Mouse (Mus musculus) retina, postnatal 7 days (tissue): ENCODE results near the gene Mvb12b.
"Not testable (repeated sequence)": the region's sequence is repeated elsewhere in the genome, so short reads cannot be mapped to it uniquely, and the experiment has no call there.

Source experiments
- DNase-seq: peaks from one replicate; pipeline ENCODE4 v3.0.0-alpha.2; 2012; ENCODE audit warnings: low read depth, low spot score

Mvb12b gene

GRCm38 (mm10) chr2:33887328-33888099 is at the start of gene Mvb12b:
Mvb12b (minus strand) TSS chr2:33887946.
- peak; percentile 32 for DNase-seq

GRCm38 (mm10) chr2:33935756-33936155 is 48.0 kb upstream of the Mvb12b start:
- no peak for DNase-seq

- no peak for DNase-seq
These were observed 46.1 kb upstream of the Mvb12b start for GRCm38 (mm10) chr2:33933606-33934510.

DNA sequence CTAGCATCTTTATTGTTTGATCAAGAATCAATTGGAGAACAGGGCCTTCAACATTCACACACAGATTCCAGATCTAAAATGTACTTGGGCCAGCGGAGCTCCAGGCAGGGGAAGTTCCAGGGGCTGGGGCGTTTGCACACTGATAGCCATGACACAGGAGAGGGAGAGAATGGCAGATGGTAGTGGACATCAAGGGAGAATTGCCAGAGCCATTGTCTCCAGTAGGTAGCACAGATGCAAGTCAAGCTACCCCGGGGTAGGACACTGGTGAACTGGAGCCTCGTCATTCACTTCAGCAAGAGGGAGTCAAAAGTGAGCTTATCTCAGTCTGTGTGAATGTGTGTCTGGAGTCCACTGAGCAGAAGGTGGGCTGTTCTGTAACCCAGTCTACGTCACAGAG is 43.4 kb upstream of the Mvb12b start:
- DNase-seq = no peak

DNA sequence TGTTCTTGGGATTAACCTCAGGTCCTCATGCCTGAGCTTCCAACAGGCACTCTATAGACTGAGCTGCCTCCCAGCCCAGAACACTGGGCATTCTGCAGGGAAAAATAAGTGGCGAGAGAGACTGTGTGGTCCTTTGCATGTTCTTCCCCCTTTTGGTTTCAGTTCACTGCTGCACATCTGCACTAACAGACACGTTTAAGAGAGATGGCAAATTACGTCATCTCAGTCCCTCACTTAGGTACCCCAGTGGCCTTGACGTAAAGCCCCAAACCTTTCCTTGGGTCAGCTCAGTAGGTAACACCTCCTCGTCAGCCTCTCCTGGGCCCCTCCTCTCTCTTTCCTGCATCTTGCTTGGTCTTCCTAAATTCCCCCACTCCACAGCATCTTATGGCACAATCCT is 37.5 kb upstream of the Mvb12b start:
- no peak for DNase-seq

DNA sequence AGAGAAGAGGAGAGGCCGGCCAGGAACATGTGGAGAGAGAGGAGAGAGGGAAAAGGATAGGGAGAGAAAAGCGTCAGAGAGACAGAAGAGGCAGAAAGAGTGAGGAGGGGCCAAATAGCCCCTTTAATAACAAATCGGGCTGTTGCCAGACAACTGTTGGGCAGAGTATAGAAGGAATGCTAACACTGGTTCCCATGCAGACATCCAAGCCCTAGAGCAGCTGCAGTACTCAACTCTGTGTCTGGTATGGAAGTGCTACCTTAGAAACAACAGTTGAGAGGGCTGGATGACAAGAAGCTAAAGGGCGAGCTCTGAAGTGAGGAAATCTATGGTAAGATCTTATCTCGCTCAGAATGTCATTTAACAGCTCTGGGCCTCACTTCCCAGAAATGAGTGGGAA is 35.7 kb upstream of the Mvb12b start:
- no peak for DNase-seq

DNA sequence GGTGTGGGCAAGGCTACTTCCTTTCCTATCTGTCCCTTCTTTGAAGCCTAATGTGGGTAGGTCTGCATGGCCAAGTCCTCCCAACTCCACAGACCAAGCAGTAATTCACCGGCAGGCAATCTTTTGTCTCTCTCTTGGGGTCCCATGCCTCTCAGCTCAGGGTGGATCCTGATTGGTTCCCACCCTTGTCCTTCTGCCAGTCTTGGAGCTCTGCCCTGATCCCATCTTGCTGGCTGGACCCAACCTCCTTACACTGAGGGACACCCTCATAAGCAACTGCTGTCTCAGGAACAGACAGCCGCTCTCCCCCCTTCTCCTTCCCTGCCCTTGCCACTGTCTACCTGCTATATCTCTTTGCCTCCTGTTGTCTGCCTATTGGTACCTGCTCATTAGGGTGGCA is 34.7 kb upstream of the Mvb12b start:
- DNase-seq = no peak

DNA sequence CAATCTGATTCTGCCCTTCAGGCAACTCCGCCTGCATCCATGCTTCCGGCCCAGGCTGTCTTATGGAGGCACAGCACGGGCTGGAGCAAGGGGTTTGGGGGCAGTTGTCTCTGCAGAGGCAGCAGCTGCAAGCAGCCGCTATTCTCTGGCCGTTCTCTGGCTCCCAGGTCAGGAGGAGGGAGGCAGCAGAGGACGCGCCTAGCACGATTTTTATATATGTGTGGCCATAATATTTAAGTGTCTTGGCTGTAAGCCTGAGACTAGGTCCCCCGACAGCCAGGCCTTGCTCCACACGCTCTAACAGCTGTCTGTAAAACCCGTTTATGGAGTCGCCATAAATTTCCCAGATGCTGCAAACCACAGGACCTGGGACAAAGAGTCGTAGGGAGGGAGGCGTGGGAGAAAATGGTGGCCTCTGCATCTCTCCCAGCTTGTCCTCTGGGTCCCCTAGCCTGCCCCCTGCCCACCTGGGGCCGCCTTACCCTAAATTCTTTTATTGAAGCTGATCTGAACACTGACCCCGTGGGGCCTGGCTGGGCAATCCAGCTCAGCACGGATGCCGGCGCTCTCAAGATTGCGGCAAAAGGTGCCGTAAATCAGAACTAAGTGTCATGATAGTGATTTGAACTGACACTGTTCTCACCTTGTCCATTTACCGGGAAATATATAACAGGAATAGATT is 32.3 kb upstream of the Mvb12b start:
- DNase-seq = no peak

- no peak for DNase-seq
These were observed 31.1 kb upstream of the Mvb12b start for GRCm38 (mm10) chr2:33918824-33919223.

DNA sequence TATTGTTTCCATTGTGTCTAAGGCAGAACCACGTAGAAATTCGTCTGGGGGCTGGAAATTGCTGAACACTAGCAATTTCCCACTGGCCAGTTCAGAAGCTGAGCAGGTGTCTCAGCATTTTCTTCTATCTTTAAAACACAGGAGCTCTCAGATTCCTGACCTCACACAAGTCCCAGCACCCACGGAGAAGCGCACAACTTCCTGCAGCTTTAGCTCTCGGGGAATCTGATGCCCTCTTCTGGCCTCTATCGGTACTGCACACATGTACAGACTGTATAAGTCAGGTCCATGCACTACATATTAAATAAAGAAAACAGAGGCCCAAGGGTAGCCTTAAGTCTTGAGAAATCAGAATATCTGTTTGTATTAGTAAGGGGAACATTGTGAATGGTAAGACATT is 30.6 kb upstream of the Mvb12b start:
- DNase-seq = no peak

- no peak for DNase-seq
These were observed 28.9 kb upstream of the Mvb12b start for GRCm38 (mm10) chr2:33916603-33917002.

DNA sequence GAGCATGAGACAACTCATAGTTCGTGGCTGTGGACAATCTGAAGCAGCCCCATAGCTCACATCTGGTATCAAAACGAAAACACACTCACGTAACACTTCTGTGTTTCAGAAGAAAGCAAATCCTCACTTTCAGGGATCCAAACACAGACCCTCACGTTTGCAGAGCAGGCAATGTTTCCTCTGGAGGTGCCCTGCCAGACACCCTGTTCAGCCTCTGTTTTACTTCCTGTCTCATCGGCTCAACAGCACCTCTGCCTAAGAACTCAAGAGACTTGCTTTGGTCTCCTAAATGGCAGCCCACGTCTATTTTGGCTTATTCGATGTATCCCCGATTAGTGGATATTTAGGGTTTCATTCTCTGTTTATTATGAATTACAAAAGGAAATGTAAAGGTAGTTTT is 27.3 kb upstream of the Mvb12b start:
- no peak for DNase-seq

DNA sequence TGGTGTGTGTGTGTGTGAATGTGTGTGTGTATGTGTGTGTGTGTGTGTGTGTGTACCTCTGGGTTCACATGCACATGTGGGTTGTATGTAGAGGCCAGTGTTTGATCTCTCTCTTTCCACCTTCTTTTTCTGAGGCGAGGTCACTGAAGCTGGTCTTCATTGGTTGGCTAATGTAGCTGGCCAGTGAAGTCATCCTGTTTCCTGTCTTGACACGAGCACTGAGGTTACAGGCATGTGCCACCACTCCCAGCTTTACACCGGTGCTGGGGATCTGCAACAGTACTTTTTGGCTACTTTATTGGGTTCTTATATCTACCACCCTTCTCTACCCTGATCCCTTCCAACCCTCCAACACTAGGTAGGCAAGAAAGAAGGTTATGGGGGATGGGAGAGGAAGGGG is 26.6 kb upstream of the Mvb12b start:
- no peak for DNase-seq

DNA sequence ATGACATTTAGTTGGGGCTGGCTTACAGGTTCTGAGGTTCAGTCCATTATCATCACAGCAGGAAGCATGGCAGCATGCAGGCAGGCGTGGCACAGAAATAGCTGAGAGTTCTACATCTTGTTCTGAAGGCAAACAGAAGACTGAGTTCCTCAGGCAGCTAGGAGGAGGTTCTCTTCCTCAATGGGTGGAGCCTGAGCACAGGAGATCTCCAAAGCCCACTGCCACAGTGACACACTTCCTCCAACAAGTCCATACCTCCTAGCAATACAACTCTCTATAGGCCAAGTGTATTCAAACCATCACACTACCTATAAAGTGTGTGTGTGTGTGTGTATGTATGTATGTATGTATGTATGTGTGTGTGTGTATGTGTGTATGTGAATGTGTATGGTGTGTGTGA is 25.9 kb upstream of the Mvb12b start:
- DNase-seq = not testable (repeated sequence)

DNA sequence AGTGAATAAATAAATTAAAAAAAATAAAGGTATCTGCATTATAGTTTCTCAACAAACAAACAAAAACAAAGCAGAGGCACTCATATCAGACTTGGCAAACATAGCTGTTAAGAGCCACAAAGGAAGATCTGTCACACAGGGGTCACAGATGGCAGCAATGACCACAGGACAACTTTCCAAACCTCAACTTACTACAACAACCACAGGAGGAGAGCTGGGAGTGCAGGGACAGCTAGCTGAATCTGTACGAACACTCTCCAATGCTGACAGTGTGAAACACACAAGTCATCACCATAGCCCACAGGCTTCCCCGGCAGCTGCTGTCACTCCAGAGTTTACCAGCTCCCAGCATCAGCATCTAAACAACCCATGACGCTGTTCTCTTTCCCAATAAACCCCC is 25.0 kb upstream of the Mvb12b start:
- no peak for DNase-seq

DNA sequence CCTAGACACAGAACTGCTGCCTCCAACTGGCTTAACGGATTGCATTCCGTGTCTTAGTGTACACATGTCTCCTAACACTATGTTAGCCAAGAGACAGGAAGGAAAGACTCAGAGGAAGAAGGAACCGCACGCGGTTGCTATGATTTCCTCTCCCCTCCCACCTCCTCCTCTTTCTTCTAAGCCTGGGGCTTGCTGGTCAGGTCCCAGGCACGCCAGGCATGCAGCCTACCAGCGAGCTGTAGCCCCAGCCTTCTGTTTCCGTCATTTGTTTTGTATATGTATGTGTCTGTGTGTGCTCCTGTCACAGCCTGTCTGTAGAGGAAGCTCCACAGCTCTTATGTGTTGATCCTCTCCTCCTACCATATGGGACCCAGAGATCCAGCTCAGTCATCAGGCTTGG is 20.6 kb upstream of the Mvb12b start:
- no peak for DNase-seq

DNA sequence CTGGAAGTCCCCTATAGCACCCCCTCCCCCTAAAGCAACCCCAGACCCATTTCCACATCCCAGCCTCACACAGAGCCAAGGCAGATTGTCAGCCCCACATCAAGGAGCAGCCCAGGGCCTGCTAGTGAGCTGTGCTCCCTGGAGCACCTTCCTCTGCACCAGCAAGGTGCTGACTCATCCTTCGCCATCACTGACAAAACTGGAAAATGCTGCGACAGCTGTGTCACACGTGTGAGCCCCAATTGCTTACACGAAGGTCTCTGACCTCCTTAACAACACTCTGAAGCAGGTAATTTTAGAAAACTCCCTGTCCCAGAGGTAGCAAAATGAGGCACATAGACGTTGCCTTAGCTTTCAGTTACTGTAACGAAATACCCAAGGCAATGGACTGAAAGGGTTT is 19.4 kb upstream of the Mvb12b start:
- DNase-seq = no peak

DNA sequence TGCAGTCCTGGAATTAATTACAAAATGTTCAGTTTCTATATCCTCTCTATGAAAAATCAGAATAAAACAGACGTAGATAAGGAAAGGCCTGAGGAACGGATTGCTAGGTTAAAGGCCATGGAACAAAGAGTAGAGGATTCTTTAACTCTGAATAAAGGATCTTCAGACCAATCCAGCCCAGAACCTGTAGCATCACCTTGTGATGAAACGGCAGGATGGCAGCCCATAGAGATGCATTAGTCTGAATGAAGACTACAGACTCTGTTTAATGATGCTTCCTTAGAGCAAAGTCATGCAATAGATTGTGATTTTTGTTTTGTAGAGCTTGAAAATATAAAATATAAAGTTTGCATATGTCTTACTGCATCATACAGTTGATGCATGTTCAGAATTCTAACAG is 8.1 kb upstream of the Mvb12b start:
- DNase-seq = no peak

DNA sequence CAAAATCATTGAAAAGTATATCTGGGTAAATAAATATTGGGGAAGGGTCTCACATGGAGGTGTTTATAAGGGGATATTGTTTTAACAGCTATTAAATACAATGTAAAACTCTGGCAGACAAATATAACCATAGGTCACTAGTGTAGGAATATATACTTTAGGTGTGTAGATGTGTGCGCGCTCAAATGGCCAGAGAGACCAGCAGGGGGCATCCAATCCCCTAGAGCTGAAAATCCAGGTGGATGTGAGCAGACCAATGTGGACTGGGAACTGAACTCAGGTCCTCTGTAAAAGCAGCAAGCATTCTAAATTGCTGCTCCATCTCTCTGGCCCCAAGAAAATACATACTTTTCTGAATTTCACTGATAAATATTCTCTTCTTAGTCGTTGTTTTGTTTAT is 5.4 kb upstream of the Mvb12b start:
- no peak for DNase-seq

GRCm38 (mm10) chr2:33892354-33892753 is 4.6 kb upstream of the Mvb12b start:
- no peak for DNase-seq

DNA sequence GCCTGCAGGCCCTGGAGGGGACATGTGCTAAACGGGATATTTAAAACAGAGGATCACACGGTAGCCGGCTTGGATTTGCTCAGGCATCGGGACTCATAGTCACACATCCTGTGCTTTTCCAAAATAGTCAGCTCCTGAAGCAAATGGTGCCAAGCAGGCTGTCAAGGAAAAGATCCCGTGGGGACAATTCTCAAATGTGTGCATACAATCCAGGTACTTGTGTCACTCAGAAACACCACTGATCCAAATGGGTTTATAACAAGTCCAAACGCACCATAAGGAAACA is 297 bp upstream of the Mvb12b start:
- DNase-seq = no peak
